ENCODE assay signal across 10 mouse cellular contexts in genomic region chr8:83976101-83976630, GRCm38 (mm10). TPM values are rescaled to one million over a fixed set of nuclear protein-coding genes. Genes with fewer than 3 reads are reported as not detected.
DNase-seq lines count a peak whose midpoint lies in the region; ATAC-seq and TF ChIP-seq lines count a peak whose summit lies in the region.
"Had no signal": no experiment of that assay in that cellular context is flagged by ENCODE, and none has a peak within 500 bp of the region (broad histone marks: within the 10 kb centered on the region; RNA-seq: fewer than 3 reads in every experiment).

No protein-coding gene starts in this region.

- H3K27me3 ChIP-seq in kidney, adult 2 months (replicated peaks; ENCODE audit: control insufficient read depth, insufficient read depth, low read length) = no peaks in the 10 kb centered on the region
- H3K27me3 ChIP-seq in kidney, embryonic 14.5 days (ENCODE audit: control insufficient read depth, insufficient read depth, low read length) = no peaks in the 10 kb centered on the region
- H3K27me3 ChIP-seq in forebrain, embryonic 11.5 days (ENCODE audit: control insufficient read depth, insufficient read depth, low read length) = no peaks in the 10 kb centered on the region
- H3K27me3 ChIP-seq: midbrain, embryonic 12.5 days had no signal

- no peaks in the 10 kb centered on the region for H3K36me3 ChIP-seq in kidney, adult 2 months (ENCODE audit: control insufficient read depth, insufficient read depth, low read length)
- peaks cover 19% of the 10 kb centered on the region for H3K36me3 ChIP-seq in kidney, embryonic 14.5 days (ENCODE audit: control insufficient read depth, insufficient read depth, low read length)
- H3K36me3 ChIP-seq in forebrain, embryonic 11.5 days (ENCODE audit: control insufficient read depth, insufficient read depth, low read length) = peaks cover 4% of the 10 kb centered on the region

- TF ChIP-seq POLR2A in kidney, adult 2 months (IDR thresholded peaks at IDR 0.05; ENCODE audit: low read depth, low read length) = no peak

- no peak overlapping the region for H3K4me2 ChIP-seq in kidney, embryonic 14.5 days (replicated peaks; ENCODE audit: low read depth, low read length)
- H3K4me2 ChIP-seq in forebrain, embryonic 11.5 days (ENCODE audit: low read depth, low read length, severe bottlenecking) = no peak overlapping the region
- H3K4me2 ChIP-seq: midbrain, embryonic 12.5 days had no signal

- H3K27ac ChIP-seq in kidney, adult 2 months (ENCODE audit: insufficient read depth, low read depth, low read length) = no peak overlapping the region
- no peak overlapping the region for H3K27ac ChIP-seq in kidney, embryonic 14.5 days (ENCODE audit: low read depth, low read length)
- no peak overlapping the region for H3K27ac ChIP-seq in forebrain, embryonic 11.5 days (ENCODE audit: low read depth, low read length)
- H3K27ac ChIP-seq: midbrain, embryonic 12.5 days had no signal

- no peak for ATAC-seq in kidney, embryonic 14.5 days (ENCODE audit: low FRiP score, low TSS enrichment)
- ATAC-seq in forebrain, embryonic 11.5 days (replicated peaks; ENCODE audit: low FRiP score) = no peak

- peaks cover 27% of the 10 kb centered on the region for H3K4me1 ChIP-seq in kidney, adult 2 months (ENCODE audit: control insufficient read depth, insufficient read depth, low read length)
- peaks cover 27% of the 10 kb centered on the region for H3K4me1 ChIP-seq in kidney, embryonic 14.5 days (ENCODE audit: control insufficient read depth, insufficient read depth, low read length)
- H3K4me1 ChIP-seq in forebrain, embryonic 11.5 days (replicated peaks; ENCODE audit: control insufficient read depth, insufficient read depth, low read length) = peaks cover 12% of the 10 kb centered on the region; the same call in 1 of the 2 replicates

- no peaks in the 10 kb centered on the region for H3K9me3 ChIP-seq in kidney, embryonic 14.5 days (ENCODE audit: control insufficient read depth, low read length)
- H3K9me3 ChIP-seq in forebrain, embryonic 11.5 days (ENCODE audit: control insufficient read depth, low read length) = no peaks in the 10 kb centered on the region
- H3K9me3 ChIP-seq: midbrain, embryonic 12.5 days had no signal

- H3K9ac ChIP-seq in kidney, embryonic 14.5 days (ENCODE audit: low read depth, low read length) = no peak overlapping the region
- H3K9ac ChIP-seq in forebrain, embryonic 11.5 days (ENCODE audit: low read length) = no peak overlapping the region

- TF ChIP-seq CTCF in kidney, adult 2 months (conservative IDR thresholded peaks at IDR 0.05; ENCODE audit: insufficient read depth, insufficient read length, low read depth, low read length) = peak; percentile 76

- no peak overlapping the region for H3K4me3 ChIP-seq in kidney, adult 2 months (ENCODE audit: insufficient read depth, low read depth, low read length)
- no peak overlapping the region for H3K4me3 ChIP-seq in kidney, embryonic 14.5 days (ENCODE audit: low read length)
- no peak overlapping the region for H3K4me3 ChIP-seq in forebrain, embryonic 11.5 days (ENCODE audit: low read depth, low read length)
- H3K4me3 ChIP-seq: midbrain, embryonic 12.5 days had no signal

- DNase-seq in kidney, adult 2 months = peak; percentile 49
- peak; percentile 62 for DNase-seq in CD4-positive helper T cell, adult 2 months (ENCODE audit: low read depth, low spot score)
- peak; percentile 32 for DNase-seq in MN1 (ENCODE audit: low spot score)
- DNase-seq in lung, postnatal 36 days = peak; percentile 71
- no peak for DNase-seq in embryo, embryonic 9.5 days (ENCODE audit: extremely low spot score)
- no peak for DNase-seq in forebrain, embryonic 11.5 days (ENCODE audit: low spot score)
- no peak for DNase-seq in urinary bladder, adult 18-20 months (ENCODE audit: low spot score in 2 of 2)
- DNase-seq: heart, postnatal 36 days had no signal

- 67% methylated on average over 4 of the region's 4 CpGs for WGBS in kidney, adult 2 months
- WGBS in kidney, embryonic 14.5 days = 78% methylated on average over 4 of the region's 4 CpGs
- 82% methylated on average over 4 of the region's 4 CpGs for WGBS in forebrain, embryonic 11.5 days

RNA-seq across cellular contexts. Expression of gene Prkaca, which starts 3.4 kb away (rescaled TPM):
- polyA plus RNA-seq in kidney, adult 2 months (2012; rRNA removed) = 88.3 and 95.6 TPM in 2 replicates
- polyA plus RNA-seq in kidney, embryonic 14.5 days (2014; fragmentation: Nextera tagmentation; extraction: Ambion mirVana) = 123 and 124 TPM in 2 replicates
- polyA plus RNA-seq in forebrain, embryonic 11.5 days (2014; fragmentation: Nextera tagmentation; extraction: Ambion mirVana) = 171 and 189 TPM in 2 replicates

RNA-seq across cellular contexts. Expression of gene Asf1b, which starts 20.9 kb away (rescaled TPM):
- 2.0 and 3.6 TPM in 2 replicates for polyA plus RNA-seq in kidney, adult 2 months (2012; rRNA removed)
- 68.2 and 71.4 TPM in 2 replicates for polyA plus RNA-seq in kidney, embryonic 14.5 days (2014; fragmentation: Nextera tagmentation; extraction: Ambion mirVana)
- 92.7 and 94.0 TPM in 2 replicates for polyA plus RNA-seq in forebrain, embryonic 11.5 days (2014; fragmentation: Nextera tagmentation; extraction: Ambion mirVana)

RNA-seq across cellular contexts. Expression of gene Gm10644, which starts 21.2 kb away (rescaled TPM):
- polyA plus RNA-seq in kidney, adult 2 months (2012; rRNA removed) = 2.7 and 3.2 TPM in 2 replicates
- 0.37 and 0.61 TPM in 2 replicates for polyA plus RNA-seq in kidney, embryonic 14.5 days (2014; fragmentation: Nextera tagmentation; extraction: Ambion mirVana)
- polyA plus RNA-seq in forebrain, embryonic 11.5 days (2014; fragmentation: Nextera tagmentation; extraction: Ambion mirVana) = 0.92 and 1.2 TPM in 2 replicates

RNA-seq across cellular contexts. Expression of gene Samd1, which starts 21.3 kb away (rescaled TPM):
- 37.2 and 44.5 TPM in 2 replicates for polyA plus RNA-seq in kidney, adult 2 months (2012; rRNA removed)
- polyA plus RNA-seq in kidney, embryonic 14.5 days (2014; fragmentation: Nextera tagmentation; extraction: Ambion mirVana) = 17.9 and 31.9 TPM in 2 replicates
- 12.3 and 16.8 TPM in 2 replicates for polyA plus RNA-seq in forebrain, embryonic 11.5 days (2014; fragmentation: Nextera tagmentation; extraction: Ambion mirVana)

RNA-seq across cellular contexts. Expression of gene 1700067K01Rik, which starts 25.1 kb away (rescaled TPM):
- 5.1 and 7.0 TPM in 2 replicates for polyA plus RNA-seq in kidney, adult 2 months (2012; rRNA removed)
- polyA plus RNA-seq in kidney, embryonic 14.5 days (2014; fragmentation: Nextera tagmentation; extraction: Ambion mirVana) = 1.2 TPM in 2 replicates
- polyA plus RNA-seq in forebrain, embryonic 11.5 days (2014; fragmentation: Nextera tagmentation; extraction: Ambion mirVana) = 0.87 and 0.90 TPM in 2 replicates

Comparison
In these comparisons a context has a peak if more than half of its experiments do, and no peak if none do; other contexts are left out.
1. RNA of gene Asf1b, which starts 20.9 kb away (polyA plus RNA-seq): 92.7 to 94.0 TPM in forebrain, embryonic 11.5 days and 68.2 to 71.4 TPM in kidney, embryonic 14.5 days; 2.0 to 3.6 TPM in kidney, adult 2 months; every median in the first group is over 10 times any median in the second.
2. DNase-seq: peak in kidney, adult 2 months (single experiment), CD4-positive helper T cell, adult 2 months (single experiment), MN1 (single experiment) and lung, postnatal 36 days (single experiment); none in embryo, embryonic 9.5 days (single experiment), forebrain, embryonic 11.5 days (single experiment) and urinary bladder, adult 18-20 months (0 of 2).